Mouse (Mus musculus): ENCODE measurements around the gene Phf11d. TPM values are rescaled to one million over a fixed set of nuclear protein-coding genes. Genes with fewer than 3 reads are reported as not detected.
"Not testable (repeated sequence)": the region's sequence is repeated elsewhere in the genome, so short reads cannot be mapped to it uniquely, and the experiment has no call there.

Phf11d gene
- total RNA-seq (2022) = 1 to 10 TPM in 3 of 4 experiments, under 1 TPM in 1; 0.61 to 2.5 (median 1.6) TPM

DNA sequence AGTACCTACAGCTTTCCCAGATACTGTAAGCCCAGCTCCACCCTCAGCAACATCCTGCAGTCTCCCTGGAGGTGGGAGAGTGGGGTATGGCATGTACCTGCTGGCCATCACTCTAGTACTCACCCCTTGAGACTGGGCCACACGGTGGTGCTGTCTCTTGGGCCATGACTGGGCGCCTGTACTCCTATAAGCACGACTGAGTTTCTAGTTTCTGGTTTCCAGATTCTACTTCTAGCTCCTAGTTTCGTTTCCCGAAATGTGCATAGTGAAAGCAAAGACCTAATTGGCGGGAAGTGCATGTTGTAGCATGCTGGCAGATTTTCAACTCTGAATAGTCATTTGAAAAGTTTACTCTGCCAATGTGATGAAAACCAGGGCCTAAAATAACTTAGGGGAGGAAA, at the start of gene Phf11d:
Phf11d (minus strand) TSS at position 227 of the 401 bp plus-strand sequence.
- DNase-seq (ENCODE audit: low spot score in 2 of 2) = no peak

DNA sequence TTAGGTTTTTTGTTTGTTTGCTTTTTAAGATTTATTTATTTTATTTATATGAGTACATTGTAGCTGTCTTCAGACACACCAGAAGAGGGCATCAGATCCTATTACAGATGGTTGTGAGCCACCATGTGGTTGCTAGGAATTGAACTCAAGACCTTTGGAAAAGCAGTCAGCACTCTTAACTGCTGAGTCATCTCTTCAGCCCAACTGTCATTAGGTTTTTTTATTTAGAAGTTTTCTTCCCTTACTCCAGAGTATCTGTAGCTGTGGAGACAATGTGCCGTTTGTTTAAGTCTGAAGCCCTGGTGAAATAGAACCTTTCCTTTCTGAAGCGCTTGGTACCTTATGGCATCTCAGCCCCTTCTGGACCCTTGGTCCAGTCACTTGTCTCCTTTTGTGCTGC, 49.7 kb upstream of the Phf11d start:
- DNase-seq (ENCODE audit: low spot score in 2 of 2) = not testable (repeated sequence)

DNA sequence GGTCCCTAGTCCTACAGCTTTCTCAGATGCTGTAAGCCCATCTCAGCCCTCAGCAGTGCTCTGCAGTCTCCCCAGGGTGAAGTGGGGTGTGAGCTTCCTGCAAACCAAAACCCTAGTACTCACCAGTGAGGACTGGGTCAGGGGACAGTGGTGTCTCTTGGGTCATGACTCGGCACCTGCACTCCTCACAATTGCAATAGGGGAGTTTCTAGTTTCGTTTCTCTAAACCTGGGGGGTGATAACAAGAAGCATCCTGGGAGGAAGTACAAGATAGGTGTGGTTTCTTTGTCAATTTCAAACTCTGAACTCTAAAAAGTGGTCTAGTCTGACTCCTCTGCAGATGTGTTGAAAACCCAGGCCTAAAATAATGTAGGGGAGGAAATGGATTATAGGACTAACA, 31.7 kb upstream of the Phf11d start:
- no peak for DNase-seq (ENCODE audit: low spot score in 2 of 2)

DNA sequence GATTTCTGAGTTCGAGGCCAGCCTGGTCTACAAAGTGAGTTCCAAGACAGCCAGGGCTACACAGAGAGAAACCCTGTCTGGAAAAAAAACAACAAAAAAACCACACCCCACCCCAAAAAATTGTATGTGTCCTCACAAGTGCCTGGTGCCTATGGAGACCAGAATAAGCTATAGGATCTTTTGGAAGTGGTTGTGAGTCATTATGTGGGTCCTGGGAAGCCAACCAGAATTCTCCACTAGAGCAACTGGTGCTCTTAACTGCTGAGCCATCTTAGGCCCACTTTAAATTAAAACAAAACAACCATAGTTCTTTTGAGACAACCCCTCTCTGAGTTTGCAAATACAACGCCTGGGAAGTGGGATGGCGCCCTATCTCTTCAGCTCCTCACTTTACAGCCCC, 30.0 kb upstream of the Phf11d start, which contains the start of gene Phf11c:
Phf11c (minus strand) TSS at position 101 of the 400 bp plus-strand sequence.
- DNase-seq (ENCODE audit: low spot score in 2 of 2) = no peak

DNA sequence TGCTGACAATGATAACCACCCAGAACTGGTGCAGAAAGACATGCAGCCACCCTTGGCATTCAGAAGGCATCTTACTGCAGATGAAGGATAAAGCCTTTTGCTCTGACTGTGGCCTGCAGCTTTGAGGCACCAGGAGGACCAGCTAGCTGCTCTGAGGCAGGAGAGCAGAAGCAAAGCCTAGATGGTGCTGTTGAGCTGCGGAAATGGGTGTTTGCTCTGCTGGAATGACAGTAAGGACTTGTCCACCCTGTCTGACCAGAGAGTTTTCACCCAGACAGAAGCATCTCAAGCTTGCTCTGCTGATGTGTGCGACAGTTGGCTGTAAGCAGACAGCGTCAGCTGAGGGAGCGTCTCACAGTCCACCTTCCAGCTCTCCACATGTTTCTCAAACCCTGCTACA, 24.9 kb upstream of the Phf11d start:
- DNase-seq (ENCODE audit: low spot score in 2 of 2) = peak; percentile 9 to 11

DNA sequence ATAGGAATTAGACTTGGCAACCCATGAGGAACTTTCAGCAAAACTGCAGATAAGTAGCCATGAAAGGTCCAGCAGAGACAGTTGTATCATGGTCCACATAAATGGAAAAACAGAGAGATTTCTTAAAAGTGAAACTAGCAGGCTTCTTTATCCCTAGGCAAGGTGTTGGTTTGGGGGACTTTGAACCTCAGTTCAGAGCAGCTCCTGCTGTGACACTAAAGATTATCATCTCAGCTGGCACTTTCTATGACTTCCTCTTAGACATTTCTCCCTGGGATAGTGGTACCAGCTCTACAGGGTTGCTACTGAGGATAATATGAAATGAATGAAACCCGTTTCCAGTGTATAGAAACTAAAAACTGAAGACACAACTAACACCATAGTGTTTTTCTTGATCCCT, 24.3 kb upstream of the Phf11d start:
- DNase-seq (ENCODE audit: low spot score in 2 of 2) = no peak

DNA sequence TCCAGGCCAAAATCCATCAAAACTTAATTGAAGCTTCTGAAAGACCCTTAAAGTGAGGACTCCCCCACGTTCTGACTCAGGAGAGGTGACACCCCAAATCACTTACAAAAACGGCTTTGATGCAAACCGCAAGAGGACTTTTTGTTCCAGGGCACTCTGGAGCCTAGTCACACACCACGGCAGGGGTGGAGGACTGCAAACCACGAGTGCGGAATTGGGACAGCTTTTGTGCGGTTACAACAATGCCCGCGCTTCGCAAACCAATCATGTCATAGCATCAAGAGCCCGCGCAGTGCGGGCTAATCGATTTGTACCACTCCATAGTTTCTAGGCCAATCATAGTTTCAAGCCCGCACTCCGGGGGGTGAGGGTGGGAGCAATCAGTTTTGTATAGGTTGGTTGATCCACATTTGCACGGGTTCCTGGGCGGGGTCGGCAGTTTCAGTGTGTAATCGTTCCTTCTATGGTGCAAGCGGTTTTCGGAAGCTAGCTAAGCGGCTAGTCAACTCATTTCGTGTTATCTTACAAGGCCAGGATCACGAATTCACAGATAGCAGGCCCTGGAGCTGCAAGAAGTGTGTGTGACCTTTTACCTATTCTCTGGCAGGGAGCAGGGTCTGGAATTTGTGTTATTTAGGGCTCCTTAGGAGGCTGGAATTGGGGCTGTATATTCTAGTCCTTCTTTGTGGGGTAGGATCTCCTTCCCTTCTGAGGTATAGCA, 5.2 kb upstream of the Phf11d start:
- no peak for DNase-seq (ENCODE audit: low spot score in 2 of 2)

DNA sequence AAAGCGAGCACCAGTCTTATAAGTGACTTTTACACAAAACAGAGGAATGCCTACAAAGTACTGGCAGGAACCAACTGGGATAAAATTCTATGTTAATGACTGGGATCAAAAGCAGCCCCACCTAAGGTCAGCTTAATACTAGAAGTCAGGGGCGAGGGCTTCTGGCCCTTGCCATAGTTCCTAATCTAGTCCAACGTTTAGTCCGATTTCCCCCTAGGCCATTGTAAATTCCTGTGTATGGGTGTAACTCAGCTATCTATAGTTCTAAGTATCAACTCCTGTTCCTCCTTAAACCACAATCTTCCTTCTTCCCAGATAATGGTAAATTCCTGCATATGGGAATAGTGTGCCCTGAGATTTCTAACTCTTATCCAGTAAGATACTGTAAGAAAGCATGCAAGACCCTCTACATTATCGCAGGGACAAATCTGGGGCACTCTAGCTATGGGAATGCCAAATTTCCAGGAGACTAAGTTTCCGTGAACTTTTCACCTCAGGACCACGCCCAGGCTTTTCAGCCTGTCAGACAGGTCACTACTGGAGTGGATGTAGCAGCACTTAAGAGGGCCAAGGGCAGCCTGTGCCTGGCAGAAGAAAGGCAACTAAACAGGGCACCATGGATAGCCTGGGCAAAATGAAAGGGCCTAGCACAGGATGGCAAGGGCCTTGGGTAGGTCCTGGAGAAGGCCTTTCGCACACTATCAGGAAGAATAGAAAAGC, 1.3 kb upstream of the Phf11d start:
- no peak for DNase-seq (ENCODE audit: low spot score in 2 of 2)

DNA sequence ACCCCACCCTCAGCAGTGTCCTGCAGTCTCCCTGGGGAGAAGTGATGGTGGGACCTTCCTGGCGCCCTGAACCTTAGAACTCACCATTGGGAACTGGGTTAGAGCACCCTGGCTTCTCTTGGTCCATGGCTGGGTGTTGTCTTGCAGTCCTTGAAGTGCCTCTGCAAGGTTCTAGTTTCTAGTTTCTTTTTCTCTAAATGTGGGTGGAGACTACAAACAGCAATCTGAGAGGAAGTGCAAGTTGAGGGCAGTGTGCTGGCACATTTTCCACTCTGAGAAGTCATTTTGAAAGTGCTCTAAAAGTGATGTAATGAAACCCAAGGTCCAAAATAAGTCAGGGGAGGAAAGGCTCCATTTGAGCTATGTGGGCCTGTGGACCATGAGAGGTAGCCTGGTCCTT, 24.1 kb downstream of the Phf11d start, which contains the start of gene Phf11b:
Phf11b (minus strand) TSS at position 163 of the 400 bp plus-strand sequence.
- not testable (repeated sequence) for DNase-seq (ENCODE audit: low spot score in 2 of 2)

DNA sequence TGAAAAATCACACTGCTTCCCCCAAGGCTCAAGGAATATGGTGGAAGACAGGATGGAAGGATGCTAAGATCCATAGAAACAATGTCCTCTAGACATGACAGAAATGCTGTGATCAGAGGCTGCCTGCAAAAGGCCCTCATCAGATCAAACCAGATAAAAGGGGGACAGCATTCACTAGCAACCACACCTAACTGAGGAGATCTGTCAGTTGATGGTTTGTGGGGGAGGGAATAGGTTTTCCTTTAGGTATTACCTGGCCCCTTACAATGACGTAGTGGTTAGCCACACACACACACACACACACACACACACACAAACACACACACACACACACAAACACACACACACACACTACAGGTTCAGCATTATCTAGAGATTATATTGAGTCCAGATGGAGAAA, 25.7 kb downstream of the Phf11d start:
- DNase-seq (ENCODE audit: low spot score in 2 of 2) = no peak

DNA sequence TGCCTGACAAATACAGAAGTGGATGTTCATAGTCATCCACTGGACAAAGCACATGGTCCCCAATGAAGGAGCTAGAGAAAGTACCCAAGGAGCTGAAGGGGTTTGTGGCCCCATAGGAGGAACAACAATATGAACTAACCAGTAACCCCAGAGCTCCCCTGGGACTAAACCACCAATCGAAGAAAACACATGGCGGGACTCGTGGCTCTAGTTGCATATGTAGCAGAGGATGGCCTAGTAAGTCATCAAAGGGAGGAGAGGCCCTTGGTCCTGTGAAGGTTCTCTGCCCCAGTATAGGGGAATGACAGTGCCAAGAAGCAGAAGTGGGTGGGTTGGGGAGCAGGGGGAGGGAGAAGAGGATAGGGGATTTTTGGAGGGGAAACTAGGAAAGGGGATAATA, 29.2 kb downstream of the Phf11d start:
- not testable (repeated sequence) for DNase-seq (ENCODE audit: low spot score in 2 of 2)

DNA sequence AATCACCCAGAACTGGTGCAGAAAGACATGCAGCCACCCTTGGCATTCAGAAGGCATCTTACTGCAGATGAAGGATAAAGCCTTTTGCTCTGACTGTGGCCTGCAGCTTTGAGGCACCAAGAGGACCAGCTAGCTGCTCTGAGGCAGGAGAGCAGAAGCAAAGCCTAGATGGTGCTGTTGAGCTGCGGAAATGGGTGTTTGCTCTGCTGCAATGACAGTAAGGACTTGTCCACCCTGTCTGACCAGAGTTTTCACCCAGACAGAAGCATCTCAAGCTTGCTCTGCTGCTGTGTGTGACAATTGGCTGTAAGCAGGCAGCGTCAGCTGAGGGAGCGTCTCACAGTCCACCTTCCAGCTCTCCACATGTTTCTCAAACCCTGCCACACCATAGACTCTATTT, 34.8 kb downstream of the Phf11d start:
- DNase-seq (ENCODE audit: low spot score in 2 of 2) = peak; percentile 8 to 9

DNA sequence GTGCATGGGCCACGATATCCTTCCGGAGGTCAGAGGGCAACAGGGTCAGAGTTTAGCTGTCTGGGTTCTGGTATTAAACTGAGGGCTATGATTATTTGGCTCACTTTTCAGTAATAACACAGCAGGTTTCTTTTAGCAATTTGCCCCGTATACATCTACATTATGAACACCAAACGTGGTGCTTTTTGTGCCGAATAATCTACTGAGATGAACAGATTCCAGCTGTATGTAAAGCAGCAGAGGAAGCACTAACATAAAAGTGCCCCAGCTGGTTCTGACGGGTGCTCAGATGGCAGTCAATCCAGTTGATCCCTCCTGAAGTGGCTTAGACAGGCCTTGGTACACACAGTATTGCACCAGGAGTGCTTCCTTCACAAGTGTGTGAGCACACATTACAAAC, 45.3 kb downstream of the Phf11d start:
- not testable (repeated sequence) for DNase-seq (ENCODE audit: low spot score in 2 of 2)

DNA sequence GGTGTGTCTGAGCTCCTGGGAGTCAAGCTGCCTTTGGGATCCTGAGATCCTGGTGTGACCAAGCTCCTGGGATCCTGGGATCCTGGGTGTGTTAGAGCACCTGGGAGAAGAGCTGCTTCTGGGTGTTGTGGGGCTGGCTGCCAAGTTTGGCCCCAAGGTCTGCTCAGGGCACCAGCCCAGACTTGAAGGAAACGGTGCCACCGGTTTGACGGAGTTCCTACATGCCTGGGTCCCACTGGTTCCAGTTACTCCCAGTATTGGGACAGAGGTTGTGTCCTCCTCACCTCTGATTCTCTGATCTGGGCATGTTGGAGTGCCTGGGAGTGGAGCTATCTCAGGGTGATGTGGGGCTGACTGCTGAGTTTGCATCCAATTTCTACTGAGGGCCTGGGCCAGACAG, 46.2 kb downstream of the Phf11d start:
- DNase-seq (ENCODE audit: low spot score in 2 of 2) = not testable (repeated sequence)

Other genes starting within 250 kb of the Phf11d start
- not detected for gene 1700129C05Rik, start 222.6 kb downstream of the Phf11d start, total RNA-seq (2022)
- gene Gm5142, start 186.7 kb downstream of the Phf11d start, total RNA-seq (2022) = not detected
- gene Rcbtb1, start 164.3 kb downstream of the Phf11d start, total RNA-seq (2022) = 10 to 100 TPM; 39.1 to 44.2 (median 40.2) TPM
- under 1 TPM in 1 of 4 experiments, not detected in 3; 0.81 TPM for gene Gm6904, start 105.3 kb downstream of the Phf11d start, total RNA-seq (2022)
- under 1 TPM in 1 of 4 experiments, not detected in 3; 0.28 TPM for gene Phf11a, start 67.9 kb downstream of the Phf11d start, total RNA-seq (2022)
- 1 to 10 TPM in 2 of 4 experiments, under 1 TPM in 2; 0.51 to 1.8 (median 1.0) TPM for gene Phf11b, start 24.1 kb downstream of the Phf11d start, total RNA-seq (2022)
- gene Phf11c, start 29.9 kb upstream of the Phf11d start, total RNA-seq (2022) = under 1 TPM; 0.17 to 0.60 (median 0.23) TPM
- gene Setdb2, start 75.4 kb upstream of the Phf11d start, total RNA-seq (2022) = 1 to 10 TPM; 5.3 to 8.1 (median 6.2) TPM
- 10 to 100 TPM; 22.7 to 31.4 (median 29.1) TPM for gene Cab39l, start 75.5 kb upstream of the Phf11d start, total RNA-seq (2022)
- 10 to 100 TPM; 59.6 to 72.2 (median 64.0) TPM for gene Cdadc1, start 232.5 kb upstream of the Phf11d start, total RNA-seq (2022)

Data from left cerebral cortex, adult 8-10 months (tissue).